Mouse (Mus musculus) lung, adult 2 months (tissue): ENCODE measurements at regions not wholly inside any gene's neighbourhood (a gene's known extent, or its start where the extent isn't known, plus 50 kb on each side); places are given as distances from the start of the nearest gene placed in this dataset.

Experiments used
- CTCF ChIP-seq: fragments of 200-500 bp; IDR thresholded peaks from 2 replicates; pipeline ENCODE4 v1.5.1; 2011; ENCODE audit warnings: mild to moderate bottlenecking, low read length, control low read depth; ENCODE audit not compliant: insufficient read depth
- POLR2A ChIP-seq: fragments of 200-500 bp; IDR thresholded peaks from 2 replicates; pipeline ENCODE4 v1.6.1; 2011; ENCODE audit warnings: low read depth, mild to moderate bottlenecking, control low read depth, low read length, borderline replicate concordance; ENCODE audit errors: extremely low read depth

GRCm38 (mm10) chr9:32852282-32852681 lies 216.3 kb downstream of the Ets1 start:
- no peak for TF ChIP-seq POLR2A
- TF ChIP-seq CTCF: no peak
